Mouse (Mus musculus): ENCODE measurements around the gene Gm10065.
"Not testable (repeated sequence)": the region's sequence is repeated elsewhere in the genome, so short reads cannot be mapped to it uniquely, and the experiment has no call there.

Gm10065 gene

DNA sequence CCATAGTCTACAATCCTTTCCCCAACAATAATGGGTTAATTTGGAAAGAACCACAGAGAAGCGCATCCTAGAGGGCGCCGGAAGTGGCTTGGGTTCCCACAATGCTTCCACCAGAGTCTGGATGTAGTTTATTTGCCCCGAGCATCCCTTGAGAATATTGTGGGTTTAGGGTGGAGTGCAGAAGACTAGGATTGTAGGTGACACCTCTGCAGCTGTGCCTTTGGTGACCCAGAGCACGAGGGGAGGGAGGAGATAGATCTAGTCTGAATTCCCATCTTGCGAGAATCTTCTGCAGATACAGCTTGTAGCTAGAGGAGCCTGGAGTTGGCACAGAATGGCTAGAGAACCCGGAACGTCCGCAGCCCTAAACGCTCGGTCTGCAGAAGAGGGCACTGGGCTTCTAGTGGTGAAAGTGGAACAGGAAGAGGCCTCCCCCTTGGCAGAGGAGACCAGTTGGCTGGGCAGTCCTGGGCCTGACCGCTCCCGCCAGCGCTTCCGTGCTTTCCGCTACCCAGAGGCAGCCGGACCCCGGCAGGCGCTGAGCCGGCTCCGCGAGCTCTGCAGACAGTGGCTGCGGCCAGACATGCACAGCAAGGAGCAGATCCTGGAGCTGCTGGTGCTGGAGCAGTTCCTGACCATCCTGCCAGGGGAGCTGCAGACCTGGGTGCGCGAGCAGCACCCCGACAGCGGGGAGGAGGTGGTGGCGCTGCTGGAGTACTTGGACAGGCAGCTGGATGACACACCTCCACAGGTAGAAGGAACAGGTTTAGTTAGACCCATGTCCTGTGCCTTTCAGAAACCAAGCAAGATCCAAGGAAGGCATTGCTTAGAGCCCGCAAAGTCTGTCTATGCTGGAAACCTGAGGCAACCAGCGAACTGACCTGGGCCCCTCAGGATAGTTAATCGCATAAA lies at the start of gene Gm10065, which contains the start of gene Zkscan4:
Gm10065 (minus strand) TSS at position 683 of the 912 bp plus-strand sequence.
Zkscan4 (plus strand) TSS at position 149 of the 912 bp plus-strand sequence.
- peak; percentile 58 to 61 for DNase-seq

DNA sequence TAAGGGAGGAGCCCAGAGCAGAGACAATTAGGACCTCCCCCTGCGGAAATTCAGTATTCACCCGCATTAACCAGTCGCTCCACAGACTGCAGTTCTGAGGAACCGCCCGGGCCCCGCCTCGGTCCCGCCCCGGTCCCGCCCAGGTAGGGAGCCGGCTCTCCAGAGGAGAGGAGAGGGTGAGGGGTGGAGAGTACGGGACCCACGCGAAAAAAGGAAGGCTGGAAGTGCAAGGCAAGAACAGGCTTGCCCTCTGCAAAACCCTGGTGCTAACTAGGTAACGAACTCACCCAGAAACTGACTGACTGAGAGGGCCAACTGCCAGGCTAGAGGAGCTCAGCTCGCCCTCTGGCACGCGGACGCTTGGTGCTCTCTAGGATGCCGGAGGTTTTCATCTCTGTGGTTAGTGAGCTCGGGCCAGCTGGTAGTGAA lies 27.0 kb upstream of the Gm10065 start:
- peak; percentile 81 to 83 for DNase-seq

GRCm38 (mm10) chr13:21502296-21502695 lies 23.1 kb upstream of the Gm10065 start:
- DNase-seq = no peak

GRCm38 (mm10) chr13:21501182-21501581 lies 21.9 kb upstream of the Gm10065 start, which contains the start of gene Gm11273:
Gm11273 (minus strand) TSS chr13:21501418.
- not testable (repeated sequence) for DNase-seq

- DNase-seq = peak in 1 of 2 experiments; percentile 4
These were observed 15.8 kb upstream of the Gm10065 start, which contains the start of gene AK157302 for GRCm38 (mm10) chr13:21495080-21495479. AK157302 (plus strand) TSS chr13:21495223.

GRCm38 (mm10) chr13:21492847-21493246 lies 13.6 kb upstream of the Gm10065 start:
- DNase-seq = no peak

DNA sequence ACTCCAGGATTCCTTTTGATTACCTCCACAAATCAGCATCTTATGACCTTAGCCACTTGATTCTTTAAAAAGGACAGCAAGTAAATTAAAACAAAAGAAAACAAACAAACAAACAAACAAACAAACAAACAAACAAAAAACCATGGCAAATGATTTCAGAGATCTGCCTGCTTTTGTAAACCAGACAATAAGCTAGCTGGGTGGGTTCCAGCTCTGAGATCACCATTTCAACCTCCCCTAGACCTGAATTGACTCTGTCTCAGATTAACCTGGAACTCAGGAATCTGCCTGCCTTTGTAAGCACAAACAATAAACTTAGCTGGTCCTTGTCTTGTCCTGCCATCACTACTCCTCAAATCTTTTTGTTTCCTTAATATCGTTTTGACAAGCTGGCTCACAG lies 7.6 kb upstream of the Gm10065 start:
- no peak for DNase-seq

GRCm38 (mm10) chr13:21472427-21472826 lies 6.8 kb downstream of the Gm10065 start:
- DNase-seq = no peak

DNA sequence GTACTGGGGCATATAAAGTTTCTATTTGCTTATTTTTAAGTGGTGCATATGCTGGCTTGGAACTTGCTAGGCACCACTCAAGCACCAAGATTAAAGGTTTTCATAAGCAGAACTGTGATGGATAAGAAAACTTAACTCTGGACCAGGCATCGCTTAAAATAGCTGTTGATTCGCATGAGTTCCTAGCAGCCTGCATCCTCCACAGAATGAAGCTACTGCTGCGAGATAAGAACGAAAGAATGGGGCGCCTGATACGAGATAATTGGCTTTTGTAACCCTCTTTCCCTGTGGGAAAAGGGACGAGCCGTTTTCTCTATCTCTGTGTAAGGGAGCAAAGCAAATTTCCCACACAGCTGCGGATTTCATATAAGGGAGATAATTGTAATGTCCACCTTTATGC lies 10.1 kb downstream of the Gm10065 start:
- DNase-seq = no peak

DNA sequence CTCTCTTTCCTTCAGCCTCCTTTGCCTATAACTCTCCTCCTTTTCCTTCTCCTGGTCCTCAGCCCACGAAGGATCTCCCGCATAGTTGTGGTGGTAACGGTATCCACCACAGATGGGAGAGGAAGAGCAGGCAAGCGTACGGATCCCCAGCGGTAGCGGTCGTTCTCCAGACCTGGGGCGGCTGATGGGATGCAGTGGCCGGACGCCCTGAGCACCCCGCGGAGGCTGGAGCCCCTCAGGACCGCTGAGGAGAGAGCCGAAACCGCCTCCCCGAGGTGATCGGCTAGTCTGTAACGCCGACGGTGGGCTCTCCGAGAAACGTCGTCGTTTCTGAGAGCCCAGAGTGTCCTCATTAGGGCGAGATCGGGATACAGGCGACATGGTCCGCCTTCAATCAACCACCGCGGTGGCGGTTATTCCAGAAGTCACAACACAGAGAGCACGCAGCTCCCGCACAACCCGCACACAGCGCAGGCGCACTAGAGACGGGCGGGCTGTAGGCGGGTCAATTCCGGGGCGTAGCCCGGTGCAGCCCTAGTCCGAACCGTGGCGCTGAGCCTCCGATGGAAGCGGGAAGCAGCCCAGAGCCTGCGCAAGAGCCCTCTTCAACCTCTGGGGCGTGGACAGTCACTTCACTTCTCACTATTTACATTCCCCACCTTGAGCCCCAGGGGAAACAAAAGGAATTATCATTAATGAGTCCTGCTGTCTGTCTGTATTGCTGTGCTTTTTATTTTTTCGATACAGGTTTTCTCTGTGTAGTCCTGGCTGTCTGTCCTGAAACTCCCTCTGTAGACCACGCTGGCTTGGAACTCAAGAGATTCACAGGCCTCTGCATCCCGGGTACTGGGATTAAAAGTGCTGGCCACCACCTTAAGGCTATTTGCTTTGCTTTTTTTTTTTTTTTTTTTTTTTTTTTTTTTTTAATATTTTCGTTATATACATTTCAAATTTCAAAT lies 10.9 kb downstream of the Gm10065 start, which contains the start of gene Nkapl:
Nkapl (minus strand) TSS at position 449 of the 959 bp plus-strand sequence.
- DNase-seq = peak; percentile 65 to 79

GRCm38 (mm10) chr13:21467336-21467735 lies 11.9 kb downstream of the Gm10065 start:
- no peak for DNase-seq

GRCm38 (mm10) chr13:21462516-21462915 lies 16.7 kb downstream of the Gm10065 start:
- DNase-seq = not testable (repeated sequence)

GRCm38 (mm10) chr13:21456347-21456746 lies 22.9 kb downstream of the Gm10065 start:
- DNase-seq = no peak

GRCm38 (mm10) chr13:21454133-21454532 lies 25.1 kb downstream of the Gm10065 start:
- DNase-seq = no peak

GRCm38 (mm10) chr13:21453449-21453848 lies 25.8 kb downstream of the Gm10065 start, which contains the start of gene Zscan26:
Zscan26 (minus strand) TSS chr13:21453730.
- DNase-seq = peak; percentile 82 to 89

DNA sequence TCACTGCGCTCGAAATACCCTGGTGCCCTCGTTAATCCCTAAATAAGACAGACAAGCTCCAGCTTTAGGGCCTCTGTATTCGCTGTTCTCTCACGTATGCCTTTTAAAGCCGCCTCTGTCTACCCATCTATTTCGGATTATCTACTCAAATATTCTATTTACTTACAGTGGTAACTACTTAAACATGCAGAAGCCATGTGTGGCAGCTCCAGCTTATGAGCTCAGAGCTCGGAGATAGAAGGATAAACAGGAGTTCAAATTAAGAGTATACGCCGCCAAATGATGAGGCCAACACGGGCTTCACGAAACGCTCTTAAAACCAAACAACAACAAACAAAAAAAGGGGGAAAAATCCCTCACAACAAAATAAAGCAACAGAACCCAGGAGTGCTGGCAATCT lies 26.2 kb downstream of the Gm10065 start:
- no peak for DNase-seq

DNA sequence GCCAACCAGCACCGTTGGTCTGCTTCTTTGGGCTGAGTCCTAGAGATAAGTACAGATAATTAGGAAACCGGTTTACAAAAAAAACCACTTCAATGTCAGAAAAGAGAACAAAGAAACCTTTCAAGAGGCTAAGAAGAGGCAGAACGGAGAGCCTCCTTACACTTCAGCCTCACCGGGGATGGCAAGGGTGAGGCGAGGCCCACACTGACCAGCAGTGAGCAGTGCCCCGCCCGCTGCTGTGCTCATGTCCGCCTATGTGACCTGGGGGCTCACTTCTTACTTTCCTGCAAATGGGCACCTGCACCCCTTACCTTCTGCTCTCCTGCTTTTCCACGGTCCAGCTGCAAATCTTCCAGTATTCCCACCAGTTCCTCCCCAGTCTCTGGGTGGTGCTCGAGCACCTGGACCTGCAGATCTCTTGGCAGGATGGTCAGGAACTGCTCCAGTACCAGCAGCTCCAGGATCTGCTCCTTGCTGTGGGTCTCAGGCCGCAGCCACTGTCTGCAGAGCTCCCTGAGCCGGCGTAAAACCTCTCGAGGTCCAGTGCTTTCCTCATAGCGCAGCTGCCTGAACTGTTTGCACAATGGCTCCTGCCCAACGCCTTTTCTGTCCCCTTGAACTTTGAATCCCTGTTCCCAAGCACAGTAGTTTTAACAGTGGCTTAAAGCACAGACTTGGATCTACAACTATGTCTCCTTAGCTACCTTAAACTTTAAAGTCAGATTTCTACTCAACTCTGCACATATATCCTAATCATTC lies 31.2 kb downstream of the Gm10065 start:
- DNase-seq = no peak

GRCm38 (mm10) chr13:21446796-21447195 lies 32.4 kb downstream of the Gm10065 start:
- no peak for DNase-seq

DNA sequence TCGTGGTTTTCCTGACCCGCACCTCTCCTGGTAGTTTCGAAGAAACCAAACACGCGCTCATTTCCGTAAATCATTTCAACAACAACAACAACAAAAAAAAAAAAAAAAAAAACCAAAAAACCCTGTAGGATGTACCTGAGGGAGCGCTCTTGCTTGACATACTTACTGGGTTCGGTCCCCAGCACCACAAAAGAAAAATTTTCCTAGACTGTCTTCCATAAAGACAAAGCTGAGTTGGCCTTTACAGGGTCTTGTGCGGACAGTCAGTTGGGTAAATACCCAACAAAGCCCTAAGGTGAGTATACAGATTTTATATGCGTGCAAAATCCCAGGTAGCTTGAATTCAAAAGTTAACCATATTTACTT lies 38.1 kb downstream of the Gm10065 start:
- no peak for DNase-seq

- DNase-seq = peak; percentile 57 to 66
These were observed 38.6 kb downstream of the Gm10065 start, which contains the start of gene Pgbd1 for GRCm38 (mm10) chr13:21440503-21441206. Pgbd1 (minus strand) TSS chr13:21441058.

DNA sequence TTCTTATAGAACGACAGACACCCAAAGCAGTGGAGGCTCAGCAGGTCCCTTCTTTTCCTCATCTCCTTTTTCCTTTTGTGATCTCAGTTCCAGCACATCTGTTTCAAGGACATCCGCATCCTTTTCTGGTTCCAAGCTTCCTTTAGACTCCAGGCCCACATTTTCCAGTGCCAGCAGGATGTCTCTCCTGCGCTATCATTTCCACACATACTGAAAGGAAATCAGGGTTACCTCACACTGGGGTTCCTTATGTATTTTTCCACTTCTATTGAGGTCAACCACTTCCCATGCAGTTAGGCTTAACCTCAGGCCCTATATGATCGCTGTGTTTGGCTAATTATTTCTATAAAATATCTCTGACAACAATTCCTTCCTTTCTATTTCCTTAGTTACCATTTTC lies 43.8 kb downstream of the Gm10065 start:
- DNase-seq = no peak
